Mouse (Mus musculus): Measurements from ENCODE around the gene Klra4.

GRCm38 (mm10) chr6:130026854-130027253 is 40.2 kb downstream of the Klra4 start, which contains the start of gene Klra6:
- TF ChIP-seq CTCF (IDR thresholded peaks at IDR 0.05; ENCODE audit: low read depth) (no peak), EP300 (IDR thresholded peaks at IDR 0.05; ENCODE audit: low read depth) (no peak)
